Mouse (Mus musculus) C2C12 (cell line): ENCODE data around the gene Slc39a10.

Source experiments
- CEBPB ChIP-seq: IDR thresholded peaks from one replicate; pipeline ENCODE4 v1.6.1; 2011; ENCODE audit warnings: low read depth, mild to moderate bottlenecking, control low read depth, moderate library complexity
- CTCF ChIP-seq: IDR thresholded peaks from one replicate; pipeline ENCODE4 v1.5.1; 2011; ENCODE audit not compliant: control insufficient read depth, insufficient read depth, insufficient read length
- FOSL1 ChIP-seq: IDR thresholded peaks from one replicate; pipeline ENCODE4 v1.8.0; 2011; ENCODE audit warnings: mild to moderate bottlenecking, low read length; ENCODE audit not compliant: poor library complexity, insufficient read depth, severe bottlenecking
- MAX ChIP-seq: IDR thresholded peaks from one replicate; pipeline ENCODE4 v1.6.1; 2011; ENCODE audit warnings: mild to moderate bottlenecking, control low read depth
- MYOD1 ChIP-seq: IDR thresholded peaks from one replicate; pipeline ENCODE4 v1.6.1; 2011; ENCODE audit warnings: low read depth; ENCODE audit not compliant: control insufficient read depth, insufficient read length
- USF1 ChIP-seq: IDR thresholded peaks from one replicate; pipeline ENCODE4 v1.6.1; 2011; ENCODE audit warnings: low read depth, mild to moderate bottlenecking, control low read depth, moderate library complexity

DNA sequence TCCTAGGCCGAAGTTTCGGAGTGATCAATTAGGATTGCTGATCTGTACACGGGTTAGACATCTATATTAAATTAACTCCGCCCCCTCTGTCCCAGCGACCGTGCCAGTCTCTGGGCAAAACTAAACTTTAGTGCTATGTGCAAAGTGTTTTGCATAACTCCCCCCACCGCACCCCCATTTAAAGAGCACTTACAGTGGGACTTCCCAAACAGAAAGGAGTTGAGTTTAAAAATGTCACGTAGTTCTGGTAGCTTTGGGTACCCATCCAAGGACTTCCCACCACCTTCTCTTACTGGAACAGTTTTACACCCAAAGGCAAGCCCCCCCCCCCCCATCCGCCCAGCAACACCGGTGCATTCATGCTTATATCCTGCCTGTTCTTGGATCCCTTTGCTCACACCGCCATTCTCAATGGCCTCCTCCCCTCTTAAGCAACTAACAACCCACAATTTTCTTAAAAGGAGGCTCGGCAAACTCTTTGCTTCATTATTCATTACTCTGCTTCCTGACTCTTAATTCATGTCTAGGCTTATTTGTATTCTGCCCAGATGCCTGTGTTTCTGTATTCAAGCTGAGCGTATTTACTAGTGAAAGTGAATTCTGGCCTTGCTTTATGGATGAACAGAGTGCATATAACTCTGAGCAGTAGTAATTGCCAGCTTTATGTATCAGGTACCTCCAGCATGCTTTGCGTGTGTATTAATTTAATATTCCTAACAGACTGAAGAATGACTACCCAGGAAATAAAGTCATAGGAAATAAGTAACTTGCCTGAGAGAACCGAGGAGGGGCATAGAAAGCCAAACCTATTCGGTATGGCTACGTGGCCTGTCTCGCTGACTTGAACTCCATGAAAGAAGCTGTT is 38.4 kb downstream of the Slc39a10 start:
- TF ChIP-seq CTCF (no peak), USF1 (no peak), MAX (no peak), FOSL1 (no peak), CEBPB (no peak), MYOD1 (no peak)
